Mouse (Mus musculus): Measurements from ENCODE around the gene Pop7. TPM values are rescaled to one million over a fixed set of nuclear protein-coding genes. Genes with fewer than 3 reads are reported as not detected.

Pop7 gene
- total RNA-seq, 2 experiments from 2014 or later, result 33.8 to 35.1 TPM

DNA sequence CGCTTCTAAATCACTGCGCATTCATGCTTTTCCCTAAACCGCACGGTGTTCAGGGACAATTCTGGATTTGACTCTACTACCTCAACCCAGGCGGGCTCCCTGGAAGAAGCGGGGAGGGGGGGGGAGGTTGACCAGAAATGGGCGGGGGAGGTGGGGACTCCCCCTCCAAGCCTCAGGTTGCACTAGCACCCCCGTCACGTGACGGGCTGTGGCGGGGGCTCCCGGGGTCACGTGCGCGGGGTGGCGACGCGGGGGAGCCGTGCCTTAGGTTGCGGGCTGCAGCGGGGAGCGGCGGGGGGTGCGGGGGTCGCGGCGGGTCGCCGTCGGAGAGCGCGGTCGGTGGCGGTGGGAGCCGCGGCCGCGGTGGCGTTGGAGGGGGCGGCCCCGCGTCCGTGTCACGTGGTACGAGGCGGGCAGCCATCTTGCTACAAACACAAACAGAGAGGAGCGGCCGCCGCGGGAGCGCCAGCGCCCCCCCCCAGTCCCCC lies 7.7 kb upstream of the Pop7 start:
- peak overlapping the region; percentile 96 for H3K27ac ChIP-seq
- H3K4me3 ChIP-seq, result peak overlapping the region; percentile 76
- peak in 1 of 2 experiments; percentile 67 for DNase-seq (ENCODE audit: low spot score in 2 of 2)
- no peak for TF ChIP-seq CTCF (conservative IDR thresholded peaks at IDR 0.05)

DNA sequence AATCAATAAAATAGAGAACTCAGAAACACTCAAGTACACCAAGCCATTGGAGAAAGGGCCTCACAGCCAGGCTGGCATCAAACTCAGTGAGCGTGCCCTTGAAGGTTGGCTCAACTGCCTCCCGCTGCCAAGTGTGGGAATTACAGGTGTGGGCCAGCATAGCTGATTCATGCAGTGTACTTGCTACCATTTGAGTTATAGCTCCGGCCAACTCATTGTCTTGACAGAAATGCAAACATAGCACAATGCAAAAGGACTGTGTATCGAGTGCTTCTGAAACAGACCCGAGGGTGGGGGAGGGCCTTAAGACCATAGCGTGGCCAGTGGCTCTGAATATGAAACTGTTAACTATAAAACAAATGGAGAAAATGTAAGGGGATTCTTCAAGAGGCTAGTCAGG lies 1.7 kb upstream of the Pop7 start:
- no peak for DNase-seq (ENCODE audit: low spot score in 2 of 2)
- H3K4me3 ChIP-seq, result no peak overlapping the region
- no peak overlapping the region for H3K27ac ChIP-seq
- peak; percentile 30 for TF ChIP-seq CTCF (conservative IDR thresholded peaks at IDR 0.05)

DNA sequence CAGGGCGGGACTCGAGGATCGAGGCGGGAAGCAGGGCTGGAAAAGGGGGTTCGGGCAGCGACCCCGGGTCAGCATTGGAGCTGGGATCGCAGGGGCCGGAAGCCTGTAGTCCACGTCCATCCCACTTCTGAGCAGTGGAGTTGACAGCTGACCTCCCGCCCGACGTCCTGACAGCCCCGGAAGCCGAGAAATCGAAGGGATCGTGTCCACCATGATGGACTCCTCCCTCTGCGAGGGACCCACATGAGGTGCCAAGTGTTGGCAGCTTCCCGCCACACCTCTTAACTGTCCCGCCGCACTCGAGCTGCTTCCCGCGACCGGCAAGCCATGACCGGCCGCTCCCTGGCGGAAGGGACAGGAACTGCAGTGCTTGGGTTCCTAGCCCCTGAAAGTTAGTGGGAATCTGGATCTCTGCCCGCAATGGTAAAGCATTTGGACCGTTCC lies 371 bp upstream of the Pop7 start:
- Histone ChIP-seq H3K27ac (peak overlapping the region; percentile 100), H3K4me3 (peak overlapping the region; percentile 84)
- peak; percentile 97 for TF ChIP-seq CTCF (conservative IDR thresholded peaks at IDR 0.05)
- DNase-seq (ENCODE audit: low spot score in 2 of 2), result peak; percentile 62 to 71

DNA sequence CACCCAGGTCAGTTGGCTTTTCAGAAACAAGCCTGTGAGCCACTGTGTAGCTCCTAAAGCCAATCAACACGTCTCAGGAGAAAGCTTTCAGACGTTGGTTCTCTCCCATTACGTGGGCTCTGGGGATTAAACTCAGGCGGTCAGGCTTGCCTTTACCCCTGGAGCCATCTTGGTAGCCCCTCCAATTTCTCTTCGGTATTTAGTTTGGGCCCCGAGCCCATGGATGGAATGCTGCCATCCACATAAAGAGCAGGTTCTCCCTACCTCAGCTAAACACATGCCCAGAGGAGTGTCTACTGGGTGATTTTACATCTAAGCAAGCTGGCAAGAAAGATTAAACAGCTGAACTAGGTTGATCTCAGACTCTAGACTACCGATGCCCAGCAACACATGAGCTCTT lies 2.1 kb downstream of the Pop7 start:
- Histone ChIP-seq H3K4me3 (no peak overlapping the region), H3K27ac (no peak overlapping the region)
- no peak for TF ChIP-seq CTCF (conservative IDR thresholded peaks at IDR 0.05)
- no peak for DNase-seq (ENCODE audit: low spot score in 2 of 2)

DNA sequence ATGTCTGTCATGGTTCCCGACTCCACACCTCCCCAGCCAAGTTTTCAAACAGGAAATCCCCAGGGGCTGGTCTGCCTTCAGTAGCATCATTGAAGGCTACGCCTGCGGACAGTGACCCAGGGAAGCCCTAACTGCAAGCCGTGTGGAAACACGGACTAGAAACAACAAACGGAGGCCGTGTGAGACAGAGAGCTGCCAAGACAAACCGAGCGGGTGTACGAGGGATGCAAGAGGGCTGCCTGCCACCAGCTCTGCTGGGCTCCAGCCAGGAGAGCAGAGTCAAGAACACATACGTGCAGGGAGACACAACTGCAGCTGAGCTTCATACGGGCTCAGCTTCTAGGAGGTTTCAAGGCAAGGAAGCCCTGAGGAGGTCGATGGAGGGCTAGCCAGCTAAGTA lies 8.5 kb downstream of the Pop7 start:
- H3K27ac ChIP-seq, result peak overlapping the region; percentile 14; the same call in 1 of the 2 replicates

DNA sequence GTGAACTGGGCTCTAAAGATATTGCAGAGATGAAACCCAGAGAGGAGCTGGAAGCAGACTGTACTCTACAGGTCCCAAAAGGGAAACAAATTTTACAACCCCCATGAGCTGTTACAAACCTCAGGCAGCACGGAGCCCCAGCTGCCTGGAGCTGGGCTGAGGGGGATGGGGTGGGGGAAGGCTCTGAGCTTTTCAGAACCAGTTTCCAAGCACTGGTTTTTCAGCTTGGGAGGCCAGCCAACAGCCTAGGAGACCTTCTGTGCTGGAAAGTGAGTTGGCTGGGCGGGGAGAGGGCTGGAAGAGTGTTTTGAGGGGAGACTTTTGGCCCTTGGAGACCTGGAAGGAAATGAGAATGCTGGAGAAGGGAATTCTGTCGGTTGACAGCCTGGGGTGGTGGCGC lies 10.8 kb downstream of the Pop7 start:
- Histone ChIP-seq H3K4me3 (no peak overlapping the region), H3K27ac (peak overlapping the region; percentile 67)
- DNase-seq (ENCODE audit: low spot score in 2 of 2), result peak; percentile 49 to 67
- no peak for TF ChIP-seq CTCF (conservative IDR thresholded peaks at IDR 0.05)

More for the DNA sequence above, 8.5 kb downstream of the Pop7 start:
- no peak overlapping the region for H3K4me3 ChIP-seq
- DNase-seq (ENCODE audit: low spot score in 2 of 2), result no peak
- no peak for TF ChIP-seq CTCF (conservative IDR thresholded peaks at IDR 0.05)

DNA sequence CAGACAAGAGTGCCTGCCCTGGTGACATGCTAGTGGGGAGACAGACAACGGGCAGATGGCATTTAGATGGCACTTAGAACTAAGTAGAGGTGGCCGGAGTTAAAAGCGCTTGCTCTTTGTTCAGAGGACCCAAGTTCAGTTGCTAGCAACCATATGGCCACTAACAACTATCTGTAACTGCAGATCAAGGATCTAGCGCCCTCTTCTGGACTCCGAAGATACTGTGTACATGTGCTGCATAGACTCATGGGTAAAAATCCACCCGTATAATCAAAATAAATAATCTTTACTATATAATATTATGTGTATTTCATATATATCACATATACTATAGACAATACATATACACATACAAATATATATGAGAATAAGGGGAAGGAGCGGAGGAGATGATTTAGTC lies 14.7 kb downstream of the Pop7 start:
- TF ChIP-seq CTCF (conservative IDR thresholded peaks at IDR 0.05), result peak; percentile 60
- no peak for DNase-seq (ENCODE audit: low spot score in 2 of 2)
- H3K4me3 ChIP-seq, result no peak overlapping the region
- no peak overlapping the region for H3K27ac ChIP-seq

DNA sequence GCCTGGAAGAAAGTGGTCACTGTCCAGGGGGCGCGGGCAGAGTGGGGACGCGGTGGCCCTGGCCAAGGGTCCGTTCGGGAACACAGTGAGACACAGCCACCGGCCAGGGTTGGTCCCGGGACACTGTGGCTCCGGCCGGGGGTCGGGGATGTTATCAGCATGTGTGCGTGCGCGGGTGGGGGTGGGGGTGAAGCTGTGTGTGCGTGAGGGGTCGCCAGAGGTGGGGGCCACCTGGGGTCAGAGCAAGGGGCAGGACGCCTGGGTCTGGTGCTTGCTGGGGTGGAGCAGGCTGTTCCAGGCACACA lies 16.5 kb downstream of the Pop7 start:
- TF ChIP-seq CTCF (conservative IDR thresholded peaks at IDR 0.05), result no peak
- no peak for DNase-seq (ENCODE audit: low spot score in 2 of 2)
- no peak overlapping the region for H3K4me3 ChIP-seq
- no peak overlapping the region for H3K27ac ChIP-seq

DNA sequence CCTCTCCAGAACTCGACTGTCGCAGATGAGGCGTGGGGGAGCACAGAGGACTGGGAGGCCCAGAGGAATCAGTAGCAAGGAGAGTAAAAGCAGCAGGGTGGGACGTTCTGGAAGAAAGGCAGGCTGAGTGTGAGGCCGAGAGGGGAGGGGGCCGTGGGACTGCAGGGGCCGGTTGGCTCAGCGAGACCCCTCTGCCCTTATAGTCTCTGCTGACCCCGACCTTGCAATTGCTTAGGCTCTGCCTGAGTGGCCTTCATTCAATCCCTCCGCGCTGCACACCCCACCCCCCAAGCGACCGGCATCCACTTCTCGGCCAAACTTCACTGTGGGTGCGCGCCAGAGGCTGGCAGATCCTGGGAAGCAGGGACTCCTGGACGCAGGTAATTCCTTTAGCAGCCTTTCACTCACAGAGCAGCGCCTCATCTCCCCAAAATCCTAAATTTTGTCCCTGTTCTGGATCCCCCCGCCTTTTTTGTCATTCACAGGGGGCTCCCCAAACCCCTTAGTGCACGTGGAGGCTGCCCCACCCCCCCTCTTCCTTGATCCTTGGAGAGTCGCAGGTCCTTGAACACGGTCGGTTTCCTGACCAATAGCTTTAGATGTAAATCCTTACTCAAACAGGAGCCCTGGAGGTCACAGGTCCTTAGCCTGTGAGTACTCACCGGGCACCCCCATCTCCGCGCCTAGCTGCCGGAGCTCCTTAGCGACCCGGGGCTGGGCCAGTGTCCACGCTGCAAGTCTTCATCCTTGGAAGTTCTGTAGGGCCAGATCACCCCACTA lies 17.1 kb downstream of the Pop7 start:
- DNase-seq (ENCODE audit: low spot score in 2 of 2), result no peak
- TF ChIP-seq CTCF (conservative IDR thresholded peaks at IDR 0.05), result no peak
- no peak overlapping the region for H3K27ac ChIP-seq
- H3K4me3 ChIP-seq, result no peak overlapping the region

DNA sequence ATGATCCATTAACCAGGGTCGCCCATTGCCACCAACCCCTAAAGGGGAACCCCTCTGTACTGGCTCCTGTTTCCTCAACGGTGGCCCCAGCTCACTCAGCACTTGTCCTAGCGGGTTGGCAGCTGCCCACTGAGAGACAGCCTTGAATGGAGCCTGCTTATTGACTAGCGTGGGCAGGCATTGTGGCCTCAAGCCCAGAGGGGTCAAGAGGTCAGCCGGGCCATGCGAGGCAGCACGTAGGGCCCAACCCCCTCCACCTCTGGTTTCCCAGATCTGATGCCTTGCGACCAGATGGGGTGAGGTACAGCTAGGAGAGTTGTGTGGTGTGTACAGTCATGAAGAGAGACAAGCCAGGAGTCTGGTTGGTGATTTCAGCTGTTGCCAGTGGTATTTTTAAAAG lies 20.4 kb downstream of the Pop7 start:
- Histone ChIP-seq H3K4me3 (no peak overlapping the region), H3K27ac (no peak overlapping the region)
- no peak for TF ChIP-seq CTCF (conservative IDR thresholded peaks at IDR 0.05)
- DNase-seq (ENCODE audit: low spot score in 2 of 2), result no peak

DNA sequence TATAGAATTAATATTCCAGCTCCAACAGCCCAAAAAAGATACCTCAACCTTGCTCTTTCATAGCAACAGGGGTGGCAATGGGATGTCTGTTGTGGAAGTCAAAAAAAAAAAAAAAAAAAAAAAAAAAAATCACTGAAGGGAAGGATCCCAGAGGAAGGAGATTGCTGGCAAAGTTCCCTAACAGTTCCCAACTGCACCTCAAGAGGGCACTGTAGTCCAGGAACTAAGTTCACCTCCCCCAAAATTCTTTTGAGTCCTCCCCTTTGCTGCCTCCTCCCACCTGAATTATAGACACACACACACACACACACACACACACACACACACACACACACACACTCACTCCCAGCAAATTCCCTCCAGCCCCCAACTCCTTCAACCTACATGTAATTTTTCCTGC lies 21.2 kb downstream of the Pop7 start:
- DNase-seq (ENCODE audit: low spot score in 2 of 2), result peak; percentile 67 to 84
- Histone ChIP-seq H3K4me3 (no peak overlapping the region), H3K27ac (no peak overlapping the region)
- TF ChIP-seq CTCF (conservative IDR thresholded peaks at IDR 0.05), result peak; percentile 76

DNA sequence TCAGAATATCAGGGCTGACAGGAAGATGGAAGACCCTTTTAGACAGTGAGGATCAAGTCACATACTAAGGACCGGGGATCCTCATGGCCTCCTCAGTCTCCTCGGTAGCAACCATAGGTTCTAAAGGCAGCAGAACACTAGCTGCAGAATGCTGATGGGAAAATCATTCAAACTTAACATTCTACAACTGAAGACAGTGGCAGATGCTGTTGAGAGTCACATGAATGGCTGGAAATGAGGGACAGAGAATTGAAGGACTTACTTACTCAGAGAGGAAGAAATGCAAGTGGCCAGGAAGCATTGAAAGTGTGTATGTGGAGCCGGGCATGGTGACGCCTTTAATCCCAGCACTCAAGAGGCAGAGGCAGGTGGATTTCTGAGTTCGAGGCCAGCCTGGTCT lies 25.4 kb downstream of the Pop7 start, which contains the start of gene Zan:
Gene Zan (minus strand): TSS at position 101 of the 400 bp plus-strand sequence.
- no peak within 1 kb of the TSS for H3K27ac ChIP-seq
- DNase-seq (ENCODE audit: low spot score in 2 of 2), result no peak
- H3K4me3 ChIP-seq, result no peak within 1 kb of the TSS
- TF ChIP-seq CTCF (conservative IDR thresholded peaks at IDR 0.05), result no peak

DNA sequence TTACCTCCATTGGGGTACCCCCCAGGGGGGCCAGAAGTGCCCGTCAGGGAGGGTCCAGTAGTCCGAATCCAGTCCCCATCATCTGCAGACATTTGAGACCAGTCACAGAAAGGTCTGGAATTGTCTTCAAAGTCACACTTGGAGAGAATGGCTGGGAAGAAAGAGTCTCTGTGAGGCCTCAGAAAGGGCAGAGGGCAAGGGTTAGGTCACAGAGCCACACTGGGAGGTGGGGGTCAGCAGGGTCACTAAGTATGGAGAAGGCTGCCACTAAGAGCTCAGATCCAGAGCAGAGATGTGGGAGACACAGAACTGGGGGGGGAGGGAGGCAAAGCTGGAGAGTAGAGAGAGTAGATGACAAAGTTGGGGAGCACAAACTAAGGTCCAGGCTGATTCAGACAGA lies 28.0 kb downstream of the Pop7 start:
- Histone ChIP-seq H3K27ac (no peak overlapping the region), H3K4me3 (no peak overlapping the region)
- DNase-seq (ENCODE audit: low spot score in 2 of 2), result no peak
- no peak for TF ChIP-seq CTCF (conservative IDR thresholded peaks at IDR 0.05)

DNA sequence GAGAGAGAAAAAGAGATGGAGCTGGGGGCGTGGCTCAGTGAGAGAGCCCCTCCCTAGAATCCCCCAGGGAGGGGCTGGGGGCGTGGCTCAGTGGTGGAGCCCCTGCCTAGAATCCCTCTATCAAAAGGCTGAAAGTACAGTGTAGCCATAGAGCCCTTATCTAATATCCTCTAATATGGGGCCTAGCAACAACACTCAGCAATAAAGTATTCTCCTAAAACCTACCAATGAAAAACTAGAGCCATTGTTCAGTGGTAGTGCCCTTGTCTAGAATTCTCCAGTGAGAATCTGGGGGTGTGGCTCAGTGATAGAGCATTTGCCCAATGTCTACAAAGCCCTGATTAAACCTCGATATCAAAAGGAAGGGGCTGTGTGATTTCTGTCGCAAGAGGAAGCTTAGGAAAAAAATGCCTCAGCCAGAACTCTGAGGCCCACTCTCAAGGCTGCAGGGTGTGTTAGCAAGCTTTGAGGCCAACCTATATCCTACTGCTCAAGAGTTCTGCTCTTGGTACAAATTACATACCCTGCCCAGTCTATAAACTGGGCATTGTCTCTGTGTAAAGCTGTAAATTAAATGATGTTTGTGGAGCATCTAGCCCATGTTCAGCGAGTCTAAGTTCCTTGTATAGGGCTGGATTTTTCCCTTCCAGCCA lies 29.9 kb downstream of the Pop7 start:
- Histone ChIP-seq H3K27ac (no peak overlapping the region), H3K4me3 (no peak overlapping the region)
- no peak for DNase-seq (ENCODE audit: low spot score in 2 of 2)
- no peak for TF ChIP-seq CTCF (conservative IDR thresholded peaks at IDR 0.05)

Data from layer of hippocampus, adult 2 months (tissue).